Mouse (Mus musculus) hindbrain, embryonic 16.5 days (tissue): ENCODE data around the gene Rnps1. TPM values are rescaled to one million over a fixed set of nuclear protein-coding genes. Genes with fewer than 3 reads are reported as not detected.

ENCODE experiments used
- ATAC-seq: fragments of 200-750 bp; cut with Nextera tagmentation; 2 replicates; pipeline ENCODE4 v1.8.0; 2017; ENCODE audit warnings: moderate TSS enrichment, moderate library complexity
- H3K27ac ChIP-seq: fragments of 300-500 bp; sonication (generic); 2 replicates; pipeline ENCODE4 v1.5.1; 2014; ENCODE audit warnings: low read depth, mild to moderate bottlenecking, control low read depth, low read length, moderate library complexity
- H3K27me3 ChIP-seq: fragments of 300-500 bp; sonication (generic); replicated peaks from 2 replicates; pipeline ENCODE4 v1.6.1; 2014; ENCODE audit warnings: low read length; ENCODE audit not compliant: control insufficient read depth, insufficient read depth
- H3K36me3 ChIP-seq: fragments of 300-500 bp; sonication (generic); 2 replicates; pipeline ENCODE4 v1.6.1; 2014; ENCODE audit warnings: mild to moderate bottlenecking, low read length, moderate library complexity, mixed read lengths; ENCODE audit not compliant: control insufficient read depth, insufficient read depth
- H3K4me1 ChIP-seq: fragments of 300-500 bp; sonication (generic); 2 replicates; pipeline ENCODE4 v1.6.1; 2014; ENCODE audit warnings: low read depth, low read length; ENCODE audit not compliant: control insufficient read depth, insufficient read depth
- H3K4me2 ChIP-seq: fragments of 300-500 bp; sonication (generic); 2 replicates; pipeline ENCODE4 v1.6.1; 2014; ENCODE audit warnings: mild to moderate bottlenecking, low read length, control low read depth, moderate library complexity
- H3K4me3 ChIP-seq: fragments of 300-500 bp; sonication (generic); 2 replicates; pipeline ENCODE4 v1.5.1; 2014; ENCODE audit warnings: mild to moderate bottlenecking, low read length, control low read depth, moderate library complexity
- H3K9ac ChIP-seq: fragments of 300-500 bp; sonication (generic); 2 replicates; pipeline ENCODE4 v1.6.1; 2014; ENCODE audit warnings: low read depth, mild to moderate bottlenecking, control low read depth, low read length, moderate library complexity
- H3K9me3 ChIP-seq: fragments of 300-500 bp; sonication (generic); 2 replicates; pipeline ENCODE4 v1.6.1; 2014; ENCODE audit warnings: mild to moderate bottlenecking, low read length, moderate library complexity; ENCODE audit not compliant: control insufficient read depth
- WGBS: fragments of 180-500 bp; shearing (Covaris S2); extraction: QIAGEN DNeasy Blood & Tissue Kit; methylation state at CpG from one replicate; pipeline ENCODE4 v1.1.7; 2014; 5-methylcytosine and 5-hydroxymethylcytosine counted together
- polyA plus RNA-seq: library from polyadenylated mRNA; unstranded; fragments of >200 nt; fragmentation: Nextera tagmentation; extraction: Ambion mirVana; gene quantifications from 2 replicates; pipeline ENCODE4 v1.2.1, GENCODE M21; 2015

The Rnps1 gene
- polyA plus RNA-seq, 1 experiment from 2014 or later, result 304 TPM

DNA sequence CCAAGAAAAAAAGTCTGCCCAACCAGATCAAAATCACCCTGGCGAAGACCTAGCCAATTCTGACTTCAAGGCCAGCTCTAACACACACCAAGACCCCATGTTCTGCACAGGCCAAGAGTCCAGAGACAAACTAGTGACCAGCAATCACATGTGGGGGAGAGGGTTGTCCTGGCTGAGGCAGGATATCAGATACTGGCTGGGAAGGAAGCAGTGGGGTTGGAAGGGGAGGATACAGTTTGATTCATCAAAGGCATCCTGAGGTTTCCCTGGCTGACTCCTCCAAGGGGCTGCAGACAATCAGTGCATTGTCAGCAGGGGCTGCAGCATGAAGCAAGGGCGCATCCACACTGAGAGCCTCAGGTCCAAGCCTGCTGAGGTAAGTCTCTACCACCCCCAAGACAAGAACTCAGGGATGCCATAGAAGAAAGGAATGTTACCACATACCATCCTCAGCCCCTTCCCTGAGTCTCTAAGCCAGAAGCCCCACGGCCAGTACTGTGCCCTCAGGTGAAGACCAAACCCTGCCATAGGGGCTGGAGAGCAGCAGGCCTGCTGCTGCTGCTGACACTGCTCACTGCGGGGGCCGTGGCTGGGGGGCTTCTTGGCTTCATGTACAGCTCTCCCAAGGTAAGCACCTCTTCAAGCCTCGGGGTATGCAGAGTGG lies 59.4 kb downstream of the Rnps1 start, which contains the start of gene Bricd5:
Gene Bricd5 (plus strand): TSS at position 273 of the 664 bp plus-strand sequence.
- H3K9me3 ChIP-seq, result no peaks in the 10 kb centered on the region
- H3K4me1 ChIP-seq, result peaks cover 39% of the 10 kb centered on the region
- peaks cover 20% of the 10 kb centered on the region for H3K36me3 ChIP-seq
- peak within 1 kb of the TSS; percentile 23; the same call in 1 of the 2 replicates for H3K27ac ChIP-seq
- WGBS, result 77% methylated on average over 6 of the region's 6 CpGs
- H3K9ac ChIP-seq, result 0 out of 2 replicates have a peak within 1 kb of the TSS, but pooled peaks have one; percentile 22
- no peak within 1 kb of the TSS; the same call in 1 of the 2 replicates for H3K4me2 ChIP-seq
- no peak within 1 kb of the TSS for H3K4me3 ChIP-seq
- H3K27me3 ChIP-seq, result no peaks in the 10 kb centered on the region
- no peak for ATAC-seq

DNA sequence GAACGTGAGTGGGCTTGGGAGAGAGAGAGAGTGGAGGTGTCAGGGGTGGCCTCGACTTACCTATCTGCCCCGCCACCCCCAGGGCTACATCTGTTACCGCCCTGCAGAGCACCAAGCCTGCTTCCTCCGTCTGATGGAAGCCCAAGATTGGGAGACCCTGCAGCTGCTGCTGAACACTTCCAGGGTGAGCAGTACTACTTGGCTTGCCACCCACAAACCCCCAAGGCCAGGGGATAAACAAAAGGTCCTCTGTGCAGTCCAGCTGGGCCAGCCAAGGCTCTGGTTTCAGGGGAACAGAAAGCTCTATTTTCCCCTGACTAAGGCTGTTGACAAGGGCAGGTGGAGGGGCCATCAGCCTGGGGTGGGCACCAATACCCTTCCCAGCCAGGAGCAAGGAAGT lies 60.2 kb downstream of the Rnps1 start:
- no peaks in the 10 kb centered on the region for H3K9me3 ChIP-seq
- WGBS, result 81% methylated on average over 5 of the region's 5 CpGs
- no peak for ATAC-seq
- peaks cover 39% of the 10 kb centered on the region for H3K4me1 ChIP-seq
- H3K36me3 ChIP-seq, result peaks cover 20% of the 10 kb centered on the region
- H3K9ac ChIP-seq, result no peak overlapping the region
- H3K4me2 ChIP-seq, result no peak overlapping the region
- no peaks in the 10 kb centered on the region for H3K27me3 ChIP-seq
- no peak overlapping the region for H3K4me3 ChIP-seq
- no peak overlapping the region for H3K27ac ChIP-seq

Other genes starting within 250 kb of the Rnps1 start
- gene Atp6v0c, start 244.9 kb upstream of the Rnps1 start, polyA plus RNA-seq, result 1,653 and 1,817 TPM in 2 replicates
- 26.6 and 29.5 TPM in 2 replicates for gene Tbc1d24, start 209.0 kb upstream of the Rnps1 start, polyA plus RNA-seq
- gene Ntn3, start 205.0 kb upstream of the Rnps1 start, polyA plus RNA-seq, result 4.5 and 4.6 TPM in 2 replicates
- 8.9 and 10.1 TPM in 2 replicates for gene Tedc2, start 193.7 kb upstream of the Rnps1 start, polyA plus RNA-seq
- 14.4 and 17.6 TPM in 2 replicates for gene Ccnf, start 163.1 kb upstream of the Rnps1 start, polyA plus RNA-seq
- 1.2 TPM in 2 replicates for gene Abca17, start 63.5 kb upstream of the Rnps1 start, polyA plus RNA-seq
- 30.1 and 34.5 TPM in 2 replicates for gene Abca3, start 62.6 kb upstream of the Rnps1 start, polyA plus RNA-seq
- 48.0 and 59.0 TPM in 2 replicates for gene Eci1, start 12.1 kb downstream of the Rnps1 start, polyA plus RNA-seq
- 6.1 and 9.4 TPM in 2 replicates for gene Dnase1l2, start 28.5 kb downstream of the Rnps1 start, polyA plus RNA-seq
- gene E4f1, start 55.7 kb downstream of the Rnps1 start, polyA plus RNA-seq, result 42.3 and 43.5 TPM in 2 replicates
- 83.9 and 85.4 TPM in 2 replicates for gene Pgp, start 55.8 kb downstream of the Rnps1 start, polyA plus RNA-seq
- 0.65 and 1.2 TPM in 2 replicates for gene Bricd5, start 59.3 kb downstream of the Rnps1 start, polyA plus RNA-seq
- gene Mlst8, start 64.5 kb downstream of the Rnps1 start, polyA plus RNA-seq, result 36.2 and 39.3 TPM in 2 replicates
- 43.6 and 44.6 TPM in 2 replicates for gene Caskin1, start 74.0 kb downstream of the Rnps1 start, polyA plus RNA-seq
- 85.9 and 94.2 TPM in 2 replicates for gene Traf7, start 113.4 kb downstream of the Rnps1 start, polyA plus RNA-seq
- 10.9 and 13.0 TPM in 2 replicates for gene Rab26, start 119.6 kb downstream of the Rnps1 start, polyA plus RNA-seq
- gene Pkd1, start 135.3 kb downstream of the Rnps1 start, polyA plus RNA-seq, result 26.8 and 29.9 TPM in 2 replicates
- gene Tsc2, start 218.1 kb downstream of the Rnps1 start, polyA plus RNA-seq, result 65.8 and 80.9 TPM in 2 replicates
- 9.6 and 9.9 TPM in 2 replicates for gene Nthl1, start 218.1 kb downstream of the Rnps1 start, polyA plus RNA-seq
- gene Slc9a3r2, start 235.8 kb downstream of the Rnps1 start, polyA plus RNA-seq, result 60.8 TPM in 2 replicates
- 0.54 and 0.75 TPM in 2 replicates for gene Npw, start 243.9 kb downstream of the Rnps1 start, polyA plus RNA-seq